Mouse (Mus musculus): ENCODE data around the gene Epor. TPM values are rescaled to one million over a fixed set of nuclear protein-coding genes. Genes with fewer than 3 reads are reported as not detected.

Epor gene
- total RNA-seq (2021), result under 1 TPM in 1 of 2 experiments, not detected in 1; 0.21 TPM
- long read RNA-seq, experiment 1, result 0 reads
- long read RNA-seq, experiment 2, result 0 reads

DNA sequence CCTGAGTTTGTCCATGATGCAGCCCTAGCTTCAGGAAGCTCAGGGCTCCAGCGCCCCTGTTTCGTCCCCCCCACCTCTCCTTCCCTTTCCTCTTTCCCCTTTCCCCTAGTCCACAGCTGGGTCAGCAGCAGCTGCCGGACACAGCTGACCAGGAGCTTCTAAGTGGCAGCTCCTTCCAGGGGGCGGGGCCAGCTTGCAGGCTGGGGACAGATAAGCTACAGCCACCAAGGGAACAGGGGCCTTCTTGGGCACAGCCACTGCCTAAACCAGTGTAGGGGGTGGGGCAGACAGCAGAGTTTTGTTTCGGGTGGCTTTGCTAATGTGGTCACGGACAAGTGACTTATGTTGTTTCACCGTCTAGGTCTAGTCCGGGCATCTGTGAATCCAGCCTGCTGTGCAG is at the start of gene Epor:
Gene Epor (minus strand): TSS at position 90 of the 400 bp plus-strand sequence.
- DNase-seq (ENCODE audit: low spot score), result peak; percentile 16

DNA sequence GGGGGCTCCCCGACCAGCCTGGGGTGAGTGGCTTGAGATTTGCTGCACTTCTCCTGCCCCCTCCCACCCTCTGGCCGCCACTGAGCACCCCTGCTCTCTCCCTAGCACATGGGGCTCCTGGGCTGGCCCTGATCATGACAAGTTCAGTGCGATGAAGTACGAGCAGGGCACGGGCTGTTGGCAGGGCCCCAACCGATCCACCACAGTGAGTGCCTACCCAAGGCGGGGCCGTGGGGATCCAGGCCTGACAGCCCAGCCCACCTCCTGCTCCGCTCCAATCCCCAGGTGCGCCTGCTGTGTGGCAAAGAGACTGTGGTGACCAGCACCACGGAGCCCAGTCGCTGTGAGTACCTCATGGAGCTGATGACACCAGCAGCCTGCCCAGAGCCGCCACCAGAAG is 49.4 kb upstream of the Epor start:
- DNase-seq (ENCODE audit: low spot score), result no peak

DNA sequence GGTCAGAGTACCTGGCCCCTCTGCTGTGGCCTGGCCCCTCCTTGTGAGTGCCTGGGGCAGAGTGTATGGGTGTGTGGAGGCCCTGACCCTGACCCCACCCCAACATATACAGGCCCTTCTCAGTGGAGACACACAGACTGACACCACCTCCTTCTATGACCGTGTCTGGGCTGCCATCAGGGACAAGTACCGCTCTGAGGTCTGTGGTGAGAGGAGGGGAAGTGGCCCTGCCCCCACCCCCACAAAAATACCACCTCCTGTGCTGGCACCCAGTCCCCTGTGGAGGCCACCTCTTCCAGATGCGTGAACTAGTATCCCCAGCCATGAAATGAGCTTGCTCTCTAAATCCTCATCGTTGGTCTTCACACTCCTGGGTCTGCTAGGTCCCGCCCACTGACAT is 47.7 kb upstream of the Epor start:
- DNase-seq (ENCODE audit: low spot score), result no peak

DNA sequence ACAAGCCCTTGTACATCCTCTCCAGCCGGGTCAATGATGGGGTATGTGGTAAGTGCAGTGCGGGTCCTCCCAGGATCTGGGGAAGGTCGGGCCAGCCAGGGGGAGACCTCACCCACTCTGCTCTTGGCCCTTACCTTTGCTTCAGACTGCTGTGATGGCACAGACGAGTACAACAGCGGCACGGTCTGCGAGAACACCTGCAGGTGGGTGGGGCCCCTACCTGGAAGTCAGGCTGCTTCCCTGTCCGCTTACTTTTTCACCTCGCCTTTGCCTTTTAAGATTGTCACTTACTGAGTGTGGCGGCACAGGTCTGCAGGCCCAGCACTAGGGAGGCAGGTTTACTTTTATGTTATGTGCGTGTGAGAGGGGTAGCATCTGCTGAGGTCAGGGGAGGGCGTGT is 41.2 kb upstream of the Epor start:
- DNase-seq (ENCODE audit: low spot score), result no peak

DNA sequence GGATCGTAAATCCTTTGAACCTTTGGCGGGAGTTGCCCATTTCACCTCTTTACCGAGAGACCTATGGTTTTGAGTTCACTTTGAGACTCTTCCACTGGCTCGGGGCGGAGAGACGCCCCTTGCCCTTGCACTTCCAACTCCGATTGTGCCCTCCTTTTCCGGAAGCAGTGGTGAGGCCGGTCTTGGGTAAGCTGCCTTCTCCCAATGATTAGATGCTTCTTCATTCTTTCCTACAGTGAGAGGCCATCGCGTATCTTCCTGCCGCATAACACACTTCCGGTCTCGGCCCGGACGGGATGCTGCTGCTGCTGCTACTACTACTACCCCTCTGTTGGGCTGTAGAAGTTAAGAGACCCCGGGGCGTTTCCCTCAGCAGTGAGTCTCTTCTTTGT is 39.9 kb upstream of the Epor start:
- DNase-seq (ENCODE audit: low spot score), result no peak

DNA sequence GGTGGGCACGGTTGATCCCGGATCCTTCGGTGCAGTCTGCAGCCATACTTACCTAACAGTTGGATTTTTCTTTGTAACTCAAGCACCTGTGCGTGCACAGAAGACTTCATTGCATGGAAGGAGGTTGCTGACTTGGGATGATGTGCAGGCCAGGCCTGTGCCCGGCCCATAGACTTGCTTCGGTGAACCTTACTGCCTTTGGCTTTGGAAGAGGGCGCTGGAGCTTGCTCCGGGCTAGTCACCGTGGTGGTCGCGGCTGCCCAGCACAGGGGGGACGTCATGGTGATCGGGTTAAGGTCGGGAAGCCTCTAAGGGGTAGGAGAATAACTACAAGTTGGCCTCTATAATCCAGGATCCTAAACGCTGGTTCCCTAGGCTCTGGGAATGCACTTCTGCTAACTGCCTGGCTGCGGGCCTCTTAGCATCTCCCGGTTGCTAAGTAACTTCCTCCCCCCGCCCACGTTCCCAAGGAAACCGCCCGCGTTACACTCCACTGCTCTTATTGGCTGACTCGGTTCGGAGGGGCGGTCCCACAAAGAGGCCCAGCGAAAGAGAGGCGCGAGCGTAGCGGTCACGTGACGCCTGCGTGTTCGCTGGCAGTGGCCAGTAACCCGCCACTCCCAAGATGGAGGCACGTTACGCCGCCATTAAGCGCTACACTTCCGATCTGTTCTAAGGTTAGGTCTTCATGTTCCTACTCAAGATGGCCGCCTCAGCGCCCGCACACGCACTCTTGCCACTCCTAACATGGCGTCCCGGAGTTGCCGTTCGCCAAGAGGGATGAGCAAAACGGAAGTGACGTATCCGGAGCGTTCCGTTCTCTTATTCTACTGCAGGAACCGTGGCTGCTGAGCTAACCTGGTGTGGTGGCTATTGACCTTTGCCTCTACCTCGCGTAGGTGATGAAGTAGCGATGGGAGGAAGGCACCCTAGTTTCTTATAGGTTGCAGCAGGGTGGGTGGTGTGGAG is 39.2 kb upstream of the Epor start, which contains the start of the genes Ccdc151 and Prkcsh:
Gene Ccdc151 (minus strand): TSS at position 441 of the 969 bp plus-strand sequence.
Gene Prkcsh (plus strand): TSS at position 613 of the 969 bp plus-strand sequence.
- DNase-seq (ENCODE audit: low spot score), result peak; percentile 99

DNA sequence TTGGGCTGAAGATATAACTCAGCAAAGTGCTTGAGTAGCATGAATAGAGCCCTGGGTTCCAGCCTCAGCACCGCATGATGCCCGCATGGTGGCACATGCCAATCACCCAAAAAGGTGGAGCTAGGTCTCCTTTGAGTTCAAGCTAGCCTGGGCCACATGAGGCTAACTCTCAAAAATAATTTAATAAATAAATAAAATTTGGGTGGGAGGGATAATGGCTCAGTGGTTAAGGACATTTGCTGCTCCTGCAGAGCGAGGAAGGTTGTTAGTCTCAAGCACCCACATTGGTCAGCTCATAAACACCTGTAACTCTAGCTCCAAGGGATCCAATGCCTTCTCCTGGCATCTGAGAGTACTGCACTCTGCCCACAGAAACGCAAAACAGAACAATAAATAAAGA is 38.3 kb upstream of the Epor start:
- DNase-seq (ENCODE audit: low spot score), result no peak

DNA sequence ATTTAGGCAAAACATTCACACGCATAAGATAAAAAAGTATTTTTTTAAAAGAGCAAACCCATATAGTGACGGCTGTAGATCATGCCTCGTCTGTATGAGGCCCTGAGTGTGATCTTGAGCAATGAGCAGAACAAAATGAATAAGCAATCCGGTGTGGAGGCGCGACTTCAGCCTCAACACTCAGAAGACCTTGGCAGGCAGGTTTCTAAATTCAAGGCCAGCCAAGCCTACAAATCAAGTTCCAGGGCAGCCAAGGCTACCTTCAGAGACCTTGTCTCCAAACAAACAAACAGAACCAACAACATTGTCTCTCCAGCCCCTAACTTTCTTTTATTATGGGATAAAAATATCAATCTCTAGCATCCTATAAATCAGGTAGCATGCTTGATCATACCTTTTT is 37.0 kb upstream of the Epor start:
- no peak for DNase-seq (ENCODE audit: low spot score)

DNA sequence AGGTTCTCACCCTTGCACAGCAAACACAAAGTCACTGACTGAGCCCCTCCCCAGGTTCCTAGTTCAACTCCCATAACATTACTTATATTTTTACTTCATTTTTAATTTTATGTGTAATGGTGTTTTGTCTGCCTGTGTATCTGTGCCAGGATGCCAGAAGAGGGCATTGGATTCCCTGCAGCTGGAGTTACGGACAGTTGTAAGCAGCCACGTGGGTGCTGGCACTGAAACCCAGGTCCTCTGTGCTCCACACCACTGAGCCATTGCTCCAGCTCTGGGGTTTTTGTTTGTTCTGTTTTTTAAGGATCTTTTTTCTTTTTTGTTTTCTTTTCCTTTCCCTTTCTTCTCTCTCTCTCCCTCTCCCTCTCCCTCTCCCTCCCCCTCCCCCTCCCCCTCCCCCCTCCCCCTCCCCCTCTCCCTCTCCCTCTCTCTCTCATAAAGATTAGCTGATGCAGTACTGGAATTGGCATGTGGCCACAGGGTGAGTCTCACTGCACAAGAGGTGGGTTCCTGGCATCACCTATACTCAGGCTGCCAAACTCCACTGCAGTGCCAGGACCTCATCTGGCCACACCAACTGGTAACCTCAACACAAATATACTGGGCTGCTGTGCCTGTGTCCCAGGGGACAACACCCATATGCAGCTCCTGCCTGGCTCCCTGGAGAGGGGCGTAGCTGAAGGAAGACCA is 33.0 kb upstream of the Epor start:
- no peak for DNase-seq (ENCODE audit: low spot score)

DNA sequence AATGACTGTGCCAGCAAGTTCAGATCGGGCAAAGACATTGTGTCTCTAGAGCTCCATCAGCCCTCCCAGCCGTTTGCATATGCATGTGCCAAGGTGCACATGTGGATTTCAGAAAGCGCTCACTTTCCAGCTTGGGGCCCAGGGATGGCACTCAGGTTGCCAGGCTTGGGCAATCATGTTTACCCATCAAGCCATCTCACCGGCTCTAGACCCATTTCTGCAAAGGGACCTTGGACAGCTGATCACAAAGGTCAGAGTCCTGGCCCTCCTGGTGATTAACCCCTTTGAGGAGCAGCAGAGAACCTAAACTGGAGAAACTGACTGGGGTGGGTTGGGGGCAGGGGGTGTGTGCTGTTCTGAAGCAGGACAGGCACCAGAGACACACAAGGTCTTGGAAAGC is 28.9 kb upstream of the Epor start:
- no peak for DNase-seq (ENCODE audit: low spot score)

DNA sequence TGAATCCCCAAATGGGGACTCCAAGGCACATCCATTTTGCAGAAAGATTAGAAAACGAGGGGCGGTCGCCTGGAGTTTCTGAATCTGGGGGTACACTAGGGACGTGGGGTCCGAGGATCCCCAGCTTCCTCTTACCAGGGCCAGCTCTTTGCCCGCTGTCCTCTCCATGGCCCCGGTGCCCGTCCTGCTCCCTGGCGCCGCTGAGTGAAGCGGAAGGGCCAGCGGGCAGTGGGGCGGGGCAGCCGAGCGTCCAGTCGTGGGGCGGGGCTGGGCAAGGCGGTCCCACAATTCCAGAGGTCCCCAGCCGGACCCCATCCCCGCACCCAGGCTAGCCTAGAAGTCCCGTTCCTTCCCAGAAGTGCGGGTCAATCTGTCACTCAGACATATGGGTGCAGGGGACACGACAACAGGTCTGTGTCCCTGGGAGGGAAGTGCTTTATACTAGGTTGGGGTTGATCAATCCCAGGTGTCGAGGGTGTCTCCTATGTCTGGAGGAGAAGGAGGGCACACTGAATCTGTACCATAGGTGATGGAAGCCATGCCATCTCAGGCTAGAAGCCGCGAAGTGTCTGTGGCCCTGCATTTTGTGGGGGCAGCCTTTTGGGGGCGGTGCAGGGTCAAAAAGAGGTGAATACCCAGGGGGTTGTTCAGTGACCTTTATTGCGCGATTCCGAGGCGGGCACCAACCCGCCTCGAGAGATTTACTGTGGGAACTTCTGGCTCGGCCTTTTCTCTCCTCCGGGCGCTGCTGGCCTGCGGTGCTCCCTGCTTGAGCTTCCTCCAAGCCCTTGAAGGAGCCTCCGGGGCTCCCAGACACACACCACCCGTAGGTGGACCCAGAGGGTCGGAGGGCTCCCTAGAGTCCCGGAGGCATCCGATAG is 26.2 kb upstream of the Epor start, which contains the start of gene Rgl3:
Gene Rgl3 (minus strand): TSS at position 217 of the 881 bp plus-strand sequence.
- peak; percentile 39 for DNase-seq (ENCODE audit: low spot score)

DNA sequence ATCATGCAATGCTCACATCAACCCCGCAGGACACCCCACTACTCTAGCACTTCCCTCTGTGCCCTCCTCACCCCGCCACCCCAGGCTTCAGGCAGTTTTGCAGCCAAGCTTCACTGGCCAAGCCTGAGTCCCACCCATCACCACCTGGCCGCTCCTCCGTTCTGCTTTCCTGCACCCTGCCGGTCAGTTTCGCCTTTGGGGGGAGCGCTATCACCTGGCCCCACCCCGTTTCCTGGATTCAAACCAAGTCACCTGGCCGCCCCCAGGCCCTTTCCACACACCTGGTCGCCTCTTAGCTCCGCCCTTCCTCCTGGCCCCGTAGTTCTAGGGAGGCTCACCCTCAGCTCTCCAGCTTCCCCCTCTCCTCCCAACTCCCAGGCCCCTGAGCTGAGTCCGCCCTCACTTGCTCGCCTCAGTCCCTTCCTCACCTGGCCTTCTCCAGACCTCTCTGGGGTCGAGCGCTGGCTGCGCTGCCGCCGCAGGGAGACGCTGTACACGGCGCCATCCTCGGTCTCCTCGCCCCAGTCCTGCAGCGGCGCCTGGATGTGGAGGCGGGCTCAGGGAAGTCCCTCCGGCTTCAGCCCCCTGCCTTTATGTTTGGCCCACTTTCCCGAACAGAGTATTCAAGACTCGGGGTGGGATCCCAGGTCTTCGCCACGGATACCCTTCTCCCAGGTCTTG is 25.3 kb upstream of the Epor start:
- DNase-seq (ENCODE audit: low spot score), result no peak

DNA sequence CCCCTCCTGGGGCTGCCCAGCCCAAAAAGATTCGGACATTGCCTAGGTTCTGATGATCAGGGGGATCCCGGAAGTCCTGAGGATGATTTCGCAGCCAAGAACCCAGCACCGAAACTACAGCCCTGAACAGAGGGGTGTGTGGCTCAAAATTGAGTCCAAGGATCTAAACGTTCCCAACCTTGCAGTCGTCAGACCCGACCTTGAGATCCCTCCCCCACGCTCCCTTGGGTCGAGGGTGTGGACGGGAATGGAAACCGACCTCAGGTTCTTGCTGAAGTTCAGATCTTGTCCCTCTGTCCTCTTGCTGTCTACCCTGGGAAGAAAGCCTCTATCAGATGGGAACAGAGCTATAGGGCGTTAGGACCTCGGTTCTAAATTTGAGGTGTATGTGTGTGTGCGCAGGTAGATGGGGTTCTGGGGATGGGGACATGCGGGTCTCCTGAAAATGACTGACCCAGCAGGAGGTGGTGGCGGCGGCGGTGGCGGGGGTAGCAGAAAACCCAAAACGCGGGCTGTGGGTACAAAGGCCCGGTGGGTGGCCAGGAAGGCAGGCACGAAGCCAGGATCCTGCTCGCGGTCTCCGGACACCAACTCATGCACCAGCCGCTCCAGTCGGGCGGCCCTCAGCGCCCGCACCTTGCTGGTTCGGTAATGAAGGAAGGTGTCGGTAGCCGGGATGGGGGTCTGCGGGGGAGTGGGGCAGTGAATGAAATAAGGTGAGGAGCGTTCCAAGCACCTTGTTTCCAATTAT is 24.5 kb upstream of the Epor start:
- no peak for DNase-seq (ENCODE audit: low spot score)

DNA sequence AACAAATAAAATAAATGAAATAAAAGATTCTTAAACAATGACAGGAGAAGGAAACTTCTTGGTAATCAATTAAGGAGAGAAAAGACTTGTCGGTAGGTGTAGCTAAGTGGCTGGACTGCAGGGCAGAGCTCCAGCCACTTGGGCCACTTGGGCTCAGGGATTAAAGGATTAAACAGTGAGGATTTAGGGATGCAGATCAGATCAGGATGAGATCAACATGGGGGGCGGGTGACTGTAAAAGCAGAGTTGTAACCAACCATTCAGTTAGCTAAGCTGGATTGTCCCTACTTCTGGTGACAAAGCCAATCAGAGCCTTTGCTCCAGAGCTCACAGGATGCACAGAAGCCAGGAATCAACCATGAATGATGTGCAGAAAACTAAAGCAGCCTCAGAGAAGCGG is 20.6 kb upstream of the Epor start:
- no peak for DNase-seq (ENCODE audit: low spot score)

DNA sequence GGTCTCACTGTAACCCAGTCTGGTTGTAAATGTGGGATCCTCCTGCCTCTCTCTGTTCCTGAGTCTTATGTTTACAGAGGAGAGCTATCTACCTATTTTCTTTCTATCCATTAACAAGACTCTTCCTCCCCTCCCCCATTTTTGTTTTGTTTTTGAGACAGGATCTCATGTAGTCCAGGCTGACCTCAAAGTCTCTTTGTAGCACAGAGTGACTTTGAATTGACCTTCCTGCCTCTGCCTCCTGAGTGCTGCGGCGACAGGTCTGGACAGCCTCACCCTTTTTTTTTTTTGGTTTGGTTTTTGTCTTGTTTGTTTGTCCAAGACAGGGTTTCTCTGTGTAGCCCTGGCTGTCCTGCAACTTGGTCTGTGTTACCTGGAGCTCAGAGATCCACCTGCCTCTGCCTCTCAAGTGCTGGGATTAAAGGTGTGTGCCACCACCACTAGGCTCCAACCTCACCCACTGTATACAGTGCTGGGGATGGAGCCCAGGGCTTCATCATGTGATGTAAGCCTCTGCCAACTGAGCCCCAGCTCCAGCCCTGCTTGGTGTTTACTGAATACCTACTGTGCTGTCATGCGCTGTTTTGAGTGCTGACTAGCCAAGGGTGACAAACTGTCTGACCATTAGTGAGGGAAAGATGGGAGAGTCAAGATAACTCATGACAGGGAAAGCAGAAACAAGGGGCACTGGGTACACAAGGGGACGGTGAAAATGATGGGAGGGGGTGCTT is 15.3 kb upstream of the Epor start:
- no peak for DNase-seq (ENCODE audit: low spot score)

DNA sequence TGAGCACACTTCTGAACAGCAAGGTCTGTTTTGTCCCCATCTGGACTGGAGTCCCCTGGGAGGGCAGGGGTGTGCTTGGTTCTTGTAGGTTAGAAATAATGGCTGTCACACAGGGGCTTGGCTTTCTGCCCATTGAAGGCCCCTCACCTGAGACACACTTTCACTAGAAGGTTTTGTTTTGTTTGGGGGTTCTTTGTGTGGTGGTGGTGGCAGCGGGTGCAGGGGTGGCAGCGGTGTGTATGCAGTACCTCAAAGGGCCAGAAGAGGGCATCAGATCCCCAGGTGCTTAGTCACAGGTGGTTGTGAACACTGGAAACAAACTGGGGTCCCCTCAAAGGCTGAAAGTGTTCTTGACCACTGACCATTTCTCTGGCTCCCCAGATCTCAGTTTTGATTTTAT is 14.7 kb upstream of the Epor start:
- no peak for DNase-seq (ENCODE audit: low spot score)

DNA sequence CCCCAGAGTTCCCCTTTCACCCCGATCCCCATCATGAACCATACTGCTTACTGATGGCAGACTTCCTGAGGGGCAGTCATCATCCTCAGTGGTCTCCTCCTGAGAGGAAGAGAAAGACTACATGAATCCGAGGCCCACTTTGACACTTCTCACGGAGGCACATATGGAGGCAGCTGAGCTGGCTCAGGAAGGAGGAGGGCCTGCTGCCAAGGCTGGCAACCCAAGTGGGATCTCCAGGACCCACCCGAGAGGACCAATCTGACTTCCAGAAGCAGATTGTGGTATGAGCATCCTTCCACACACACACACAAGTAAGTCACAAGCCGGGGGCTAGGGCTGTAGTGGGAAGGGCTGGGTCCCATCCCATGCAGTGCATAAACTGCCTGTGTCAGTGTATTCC is 14.0 kb upstream of the Epor start:
- DNase-seq (ENCODE audit: low spot score), result no peak

DNA sequence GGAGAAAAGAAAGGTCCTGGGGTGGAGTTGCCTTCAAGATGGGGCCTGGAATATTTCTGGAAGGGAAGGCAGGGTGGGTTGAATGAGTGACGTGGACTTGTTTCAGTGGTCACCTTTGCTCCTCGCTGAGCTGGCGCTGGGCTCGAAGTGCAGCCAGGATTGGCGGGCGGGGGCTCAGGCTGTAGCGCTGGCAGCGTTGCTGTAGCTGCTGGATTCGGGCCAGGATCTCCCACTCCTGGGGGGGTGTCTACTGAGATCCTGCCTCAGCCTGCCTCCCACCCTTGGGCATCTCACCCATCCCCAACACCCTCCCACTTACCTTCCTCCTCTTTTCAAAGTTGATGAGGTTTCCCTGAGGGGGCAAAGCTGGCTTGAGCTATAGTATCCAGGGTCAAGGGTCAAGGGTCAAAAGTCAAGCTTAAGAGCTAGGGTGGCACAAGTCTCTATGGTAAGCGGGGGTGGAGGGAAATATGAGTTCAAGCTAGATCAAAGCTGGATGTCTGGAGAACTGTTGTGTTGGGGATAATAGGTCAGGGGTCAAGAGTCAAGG is 13.4 kb upstream of the Epor start:
- no peak for DNase-seq (ENCODE audit: low spot score)

DNA sequence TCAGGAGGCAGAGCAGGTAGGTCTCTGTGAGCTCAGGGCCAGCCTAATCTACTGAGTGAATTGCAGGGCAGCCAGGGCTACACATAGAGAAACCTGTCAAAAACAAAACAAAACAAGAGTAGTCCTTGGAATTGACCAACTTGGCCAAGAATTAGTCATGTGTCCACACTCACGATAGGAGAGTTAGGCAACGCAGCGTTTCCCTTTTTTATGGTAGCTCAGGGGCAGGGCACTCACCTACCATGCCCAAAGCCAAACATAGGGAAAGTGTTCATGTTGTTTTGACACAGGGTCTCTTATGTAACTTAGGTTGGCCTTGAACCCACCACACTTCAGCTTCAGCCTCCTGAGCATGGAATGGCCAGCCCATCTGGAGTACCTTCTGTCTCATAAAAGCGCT is 6.0 kb upstream of the Epor start:
- DNase-seq (ENCODE audit: low spot score), result no peak
